Mouse (Mus musculus): ENCODE measurements around the gene Dnajc25.

DNA sequence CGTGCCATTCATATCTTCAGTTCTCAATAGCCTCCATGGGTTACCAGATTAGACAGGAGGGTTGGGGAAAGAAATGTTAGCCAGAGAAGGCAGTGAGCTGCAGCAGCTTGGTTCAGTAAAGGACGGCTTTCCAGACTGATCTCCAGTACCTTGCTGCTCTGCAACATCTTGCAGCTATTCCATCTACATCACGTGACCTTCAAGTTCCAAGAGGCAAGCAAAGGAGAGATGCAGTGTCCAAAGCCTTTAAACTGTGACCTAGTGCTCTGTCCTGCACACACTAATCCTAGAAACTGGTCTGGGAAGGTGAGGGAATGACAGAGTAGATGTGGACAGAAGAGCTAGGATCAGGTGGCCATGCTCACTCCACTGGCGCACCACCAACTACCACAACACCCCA lies 31.6 kb upstream of the Dnajc25 start:
- no peak for TF ChIP-seq CTCF (IDR thresholded peaks at IDR 0.05; ENCODE audit: low read depth)
- TF ChIP-seq EP300 (IDR thresholded peaks at IDR 0.05; ENCODE audit: low read depth), result no peak
